Mouse (Mus musculus) lung, embryonic 16.5 days (tissue): ENCODE data around the gene Fam171a2. TPM values are rescaled to one million over a fixed set of nuclear protein-coding genes. Genes with fewer than 3 reads are reported as not detected.

Source experiments
- ATAC-seq: fragments of 200-750 bp; cut with Nextera tagmentation; 2 replicates; pipeline ENCODE4 v1.8.0; 2017; ENCODE audit warnings: low read depth, mild to moderate bottlenecking, moderate library complexity
- H3K27ac ChIP-seq: fragments of 300-500 bp; sonication (generic); 2 replicates; pipeline ENCODE4 v1.5.1; 2014; ENCODE audit warnings: mild to moderate bottlenecking, control low read depth, low read length
- H3K27me3 ChIP-seq: fragments of 300-500 bp; sonication (generic); 2 replicates; pipeline ENCODE4 v1.6.1; 2014; ENCODE audit warnings: low read depth, low read length, mixed read lengths; ENCODE audit not compliant: control insufficient read depth, insufficient read depth
- H3K36me3 ChIP-seq: fragments of 300-500 bp; sonication (generic); 2 replicates; pipeline ENCODE4 v1.6.1; 2014; ENCODE audit warnings: low read length; ENCODE audit not compliant: control insufficient read depth, insufficient read depth
- H3K4me1 ChIP-seq: fragments of 300-500 bp; sonication (generic); replicated peaks from 2 replicates; pipeline ENCODE4 v1.6.1; 2014; ENCODE audit warnings: low read length, mixed read lengths; ENCODE audit not compliant: control insufficient read depth, insufficient read depth
- H3K4me2 ChIP-seq: fragments of 300-500 bp; sonication (generic); 2 replicates; pipeline ENCODE4 v1.6.1; 2014; ENCODE audit warnings: low read depth, low read length, control low read depth
- H3K4me3 ChIP-seq: fragments of 300-500 bp; sonication (generic); 2 replicates; pipeline ENCODE4 v1.5.1; 2014; ENCODE audit warnings: mild to moderate bottlenecking, low read length, control low read depth
- H3K9ac ChIP-seq: fragments of 300-500 bp; sonication (generic); 2 replicates; pipeline ENCODE4 v1.6.1; 2014; ENCODE audit warnings: low read length, control low read depth
- H3K9me3 ChIP-seq: fragments of 300-500 bp; sonication (generic); 2 replicates; pipeline ENCODE4 v1.6.1; 2016; ENCODE audit warnings: low read length; ENCODE audit not compliant: control insufficient read depth
- WGBS: fragments of 180-500 bp; shearing (Covaris S2); extraction: QIAGEN DNeasy Blood & Tissue Kit; methylation state at CpG from one replicate; pipeline ENCODE4 v1.1.7; 2014; 5-methylcytosine and 5-hydroxymethylcytosine counted together
- polyA plus RNA-seq: library from polyadenylated mRNA; unstranded; fragments of >200 nt; fragmentation: Nextera tagmentation; extraction: Ambion mirVana; gene quantifications from 2 replicates; pipeline ENCODE4 v1.2.1, GENCODE M21; 2015

Fam171a2 gene
- polyA plus RNA-seq, 1 experiment from 2014 or later, result 3.9 TPM

DNA sequence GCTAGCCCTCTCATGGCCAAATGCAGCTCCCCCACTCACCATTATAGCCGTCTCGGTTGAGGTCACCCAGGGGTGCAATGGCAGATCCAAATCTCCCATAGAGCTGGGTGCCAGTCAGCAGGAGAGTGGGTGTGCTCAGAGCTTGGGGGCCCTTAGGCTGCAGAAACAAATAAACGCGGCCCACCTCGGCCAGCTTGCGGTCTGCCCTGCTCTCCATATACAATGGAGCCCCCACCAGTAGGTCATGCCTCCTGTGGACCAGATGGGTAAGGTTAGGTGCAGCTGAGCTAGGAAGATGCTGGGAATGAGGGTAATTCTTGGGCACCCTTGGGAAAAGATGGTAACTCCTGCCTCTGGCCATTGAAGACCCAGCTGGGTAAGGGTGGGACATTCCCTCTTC is 17.4 kb upstream of the Fam171a2 start:
- peaks cover 15% of the 10 kb centered on the region for H3K4me1 ChIP-seq
- H3K4me3 ChIP-seq, result no peak overlapping the region
- 93% methylated on average over 6 of the region's 6 CpGs for WGBS
- no peak overlapping the region for H3K27ac ChIP-seq
- no peak overlapping the region for H3K9ac ChIP-seq
- H3K4me2 ChIP-seq, result no peak overlapping the region
- no peaks in the 10 kb centered on the region for H3K27me3 ChIP-seq
- ATAC-seq, result no peak
- no peaks in the 10 kb centered on the region for H3K36me3 ChIP-seq
- no peaks in the 10 kb centered on the region for H3K9me3 ChIP-seq

DNA sequence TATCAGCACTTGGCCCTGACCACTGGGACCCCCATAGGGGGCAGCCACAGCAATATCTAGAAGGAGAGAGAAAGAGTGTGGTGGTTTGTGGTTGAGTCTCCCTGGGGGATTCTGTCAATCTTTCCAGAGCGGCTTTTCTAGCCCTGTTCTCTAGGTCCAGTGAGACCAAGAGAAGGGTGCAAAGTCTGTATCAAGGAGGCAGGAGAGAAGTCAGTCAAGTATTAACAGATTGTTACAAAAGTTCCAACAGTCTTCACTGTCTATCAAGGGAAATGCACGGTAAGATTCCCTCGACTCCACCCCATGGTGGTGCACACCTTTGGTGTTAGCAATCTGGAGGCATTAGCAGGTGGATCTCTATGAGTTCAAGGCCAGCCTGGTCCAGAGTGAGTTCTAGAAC is 14.3 kb upstream of the Fam171a2 start:
- H3K4me2 ChIP-seq, result no peak overlapping the region
- no peak overlapping the region for H3K27ac ChIP-seq
- WGBS, result 72% methylated on average over 3 of the region's 3 CpGs
- H3K27me3 ChIP-seq, result no peaks in the 10 kb centered on the region; the same call in 1 of the 2 replicates
- H3K9ac ChIP-seq, result no peak overlapping the region
- peaks cover 9% of the 10 kb centered on the region for H3K4me1 ChIP-seq
- ATAC-seq, result no peak
- H3K9me3 ChIP-seq, result no peaks in the 10 kb centered on the region
- H3K4me3 ChIP-seq, result no peak overlapping the region
- no peaks in the 10 kb centered on the region for H3K36me3 ChIP-seq

DNA sequence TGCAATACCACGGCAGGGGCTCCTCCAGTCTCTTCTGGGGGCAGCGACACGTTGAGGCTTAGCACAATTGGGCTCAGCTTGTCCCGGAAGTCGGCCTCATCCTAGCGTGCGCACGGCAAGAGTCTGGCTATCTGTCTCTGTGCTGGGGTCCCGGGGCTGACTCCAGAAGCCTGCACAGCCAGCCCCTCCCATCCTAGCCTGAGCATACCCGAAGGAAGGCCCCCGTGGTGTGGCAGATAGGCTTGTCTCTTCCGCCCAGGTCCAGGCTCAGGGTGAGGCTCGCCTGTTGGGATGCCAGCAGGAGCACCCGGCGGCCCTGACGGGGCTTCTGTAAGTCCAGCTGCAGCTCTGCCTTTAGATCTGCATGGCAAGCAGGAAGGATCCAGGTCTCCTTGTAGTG is 13.1 kb upstream of the Fam171a2 start:
- Histone ChIP-seq H3K4me2 (no peak overlapping the region), H3K9me3 (no peaks in the 10 kb centered on the region), H3K9ac (no peak overlapping the region), H3K27me3 (no peaks in the 10 kb centered on the region; the same call in 1 of the 2 replicates), H3K27ac (no peak overlapping the region), H3K4me3 (no peak overlapping the region), H3K36me3 (no peaks in the 10 kb centered on the region), H3K4me1 (peaks cover 6% of the 10 kb centered on the region; the same call in 1 of the 2 replicates)
- ATAC-seq, result no peak
- 49% methylated on average over 16 of the region's 16 CpGs for WGBS

DNA sequence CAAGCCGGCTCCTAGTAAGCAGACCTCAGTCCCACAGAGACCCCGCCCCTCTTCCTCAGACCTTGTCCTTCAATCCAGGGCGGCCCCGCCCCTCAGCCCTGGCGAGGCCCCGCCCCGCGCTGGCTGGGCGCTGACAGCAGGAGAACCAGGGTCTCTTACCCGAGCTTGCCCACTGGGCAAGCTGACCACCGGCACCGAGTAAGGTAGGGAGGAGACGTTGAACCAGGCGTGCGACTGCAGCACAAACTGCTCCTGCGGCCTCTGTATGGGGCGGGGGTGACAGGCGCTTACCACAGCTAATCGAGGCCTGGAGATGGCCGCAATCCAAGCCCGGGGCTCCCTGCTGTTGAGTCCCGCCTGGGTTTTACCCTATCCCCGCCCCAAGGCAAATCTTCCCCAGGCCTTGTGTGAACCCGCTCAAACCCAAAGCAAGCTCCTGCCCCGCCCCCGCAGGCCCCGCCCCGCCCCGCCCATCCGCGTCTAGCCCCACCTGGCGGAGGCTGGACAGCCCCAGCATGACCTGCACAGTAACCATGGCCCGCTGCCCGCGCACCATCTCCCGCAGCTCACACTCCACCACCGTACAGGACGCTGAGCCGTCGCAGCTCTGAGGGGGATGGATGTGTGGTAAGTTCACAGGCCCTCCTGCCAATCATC is 8.4 kb upstream of the Fam171a2 start:
- Histone ChIP-seq H3K4me3 (peak overlapping the region; percentile 58), H3K36me3 (no peaks in the 10 kb centered on the region), H3K9ac (peak overlapping the region; percentile 68), H3K27me3 (no peaks in the 10 kb centered on the region; the same call in 1 of the 2 replicates), H3K4me2 (peak overlapping the region; percentile 96), H3K4me1 (peaks cover 22% of the 10 kb centered on the region), H3K27ac (peak overlapping the region; percentile 65), H3K9me3 (no peaks in the 10 kb centered on the region)
- peak; percentile 94 for ATAC-seq
- under 1% methylated on average over 40 of the region's 40 CpGs for WGBS

DNA sequence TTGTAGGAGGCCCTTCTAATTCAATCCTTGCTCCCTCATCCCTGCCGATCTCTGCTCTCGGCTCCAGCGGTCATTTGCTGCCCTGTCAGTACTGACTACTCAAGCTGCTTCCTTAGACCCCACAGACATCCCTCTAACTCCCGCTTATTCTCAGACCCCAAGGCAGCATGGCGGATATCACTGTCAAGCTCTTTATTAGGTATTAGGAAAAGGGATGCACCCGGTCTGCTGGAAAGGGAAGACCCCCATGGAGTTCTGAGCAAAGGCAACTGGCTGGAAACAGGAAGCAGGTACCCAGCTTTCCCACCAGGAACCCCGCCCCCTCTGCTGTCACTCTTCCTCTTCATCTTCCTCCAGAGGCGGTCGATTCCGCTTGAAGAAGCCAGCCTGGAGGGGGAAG is 5.6 kb upstream of the Fam171a2 start:
- Histone ChIP-seq H3K4me2 (no peak overlapping the region), H3K27me3 (no peaks in the 10 kb centered on the region; the same call in 1 of the 2 replicates), H3K36me3 (no peaks in the 10 kb centered on the region), H3K27ac (no peak overlapping the region), H3K9ac (no peak overlapping the region), H3K4me3 (no peak overlapping the region), H3K4me1 (peaks cover 31% of the 10 kb centered on the region), H3K9me3 (no peaks in the 10 kb centered on the region)
- 12% methylated on average over 10 of the region's 10 CpGs for WGBS
- no peak for ATAC-seq

DNA sequence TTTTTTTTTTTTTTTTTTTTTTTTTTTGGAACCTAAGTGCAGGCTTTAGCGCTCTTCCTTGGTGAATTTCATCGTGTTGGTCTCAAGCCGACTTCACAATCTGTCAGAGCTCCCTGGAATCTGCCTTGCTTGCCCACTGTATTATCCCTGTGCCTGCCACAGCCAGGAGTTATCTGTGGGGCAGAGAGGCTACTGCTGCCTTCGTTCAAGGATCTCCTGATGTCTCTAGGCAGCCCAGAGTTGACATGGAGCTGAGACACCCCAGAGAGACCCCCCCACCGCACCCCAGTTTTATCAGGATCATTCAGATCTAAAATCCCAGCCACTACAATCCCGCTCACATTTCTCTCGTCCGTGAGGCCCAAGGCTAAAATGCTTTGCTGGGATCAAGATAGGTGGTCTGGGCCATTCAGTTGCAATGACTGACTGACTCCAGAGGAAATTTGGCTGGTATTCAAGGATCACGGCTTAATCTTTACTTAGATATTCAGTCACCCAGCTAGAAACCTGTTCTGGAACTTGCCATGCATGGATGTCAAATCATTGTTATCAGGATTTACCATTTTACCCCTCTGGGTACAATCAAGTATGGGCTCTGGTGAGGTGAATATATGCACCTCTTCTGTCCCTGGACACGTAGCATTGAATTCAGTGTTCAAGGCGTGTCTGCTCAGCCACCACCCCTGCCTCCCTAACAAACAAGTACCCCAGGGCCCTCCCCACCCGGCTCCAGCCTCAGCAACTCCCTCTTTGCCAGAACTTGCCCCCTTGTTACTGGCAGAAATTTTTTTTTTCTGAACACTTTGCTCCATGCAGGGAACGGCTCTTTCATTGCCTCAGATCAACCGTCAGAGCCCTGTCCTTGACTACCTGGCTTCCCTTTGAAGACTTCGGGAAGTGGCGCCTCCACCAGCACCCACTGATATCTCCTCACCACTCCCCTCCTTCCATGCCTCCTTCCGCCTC is 1.8 kb upstream of the Fam171a2 start:
- Histone ChIP-seq H3K36me3 (no peaks in the 10 kb centered on the region), H3K9ac (no peak overlapping the region), H3K4me3 (no peak overlapping the region), H3K27ac (no peak overlapping the region), H3K27me3 (no peaks in the 10 kb centered on the region), H3K4me2 (no peak overlapping the region), H3K9me3 (no peaks in the 10 kb centered on the region), H3K4me1 (peaks cover 42% of the 10 kb centered on the region)
- 34% methylated on average over 17 of the region's 17 CpGs for WGBS
- no peak for ATAC-seq

DNA sequence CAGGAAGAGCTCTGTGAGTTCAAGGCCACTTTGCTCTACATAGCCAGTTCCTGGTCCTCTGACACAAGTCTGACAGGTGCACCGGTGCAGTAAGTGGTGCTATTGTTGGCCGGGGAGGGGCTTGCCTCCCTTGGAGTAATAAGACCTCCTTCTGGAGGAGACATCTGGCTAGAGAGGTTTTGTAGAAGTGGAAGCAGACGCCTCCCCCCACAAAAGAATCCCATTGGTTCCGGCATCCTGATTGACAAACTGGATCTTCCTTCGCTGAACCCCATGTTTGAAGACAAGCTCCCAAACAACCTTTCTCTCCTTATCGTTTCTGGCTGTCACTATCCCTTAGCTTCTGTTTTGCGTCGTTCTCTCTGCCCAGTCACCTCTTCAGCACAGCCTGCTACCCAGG is 845 bp upstream of the Fam171a2 start:
- Histone ChIP-seq H3K27ac (no peak overlapping the region), H3K9me3 (no peaks in the 10 kb centered on the region), H3K36me3 (peaks cover 2% of the 10 kb centered on the region), H3K4me2 (no peak overlapping the region), H3K27me3 (no peaks in the 10 kb centered on the region), H3K4me1 (peaks cover 45% of the 10 kb centered on the region), H3K9ac (no peak overlapping the region), H3K4me3 (no peak overlapping the region)
- no peak for ATAC-seq
- 18% methylated on average over 8 of the region's 8 CpGs for WGBS

DNA sequence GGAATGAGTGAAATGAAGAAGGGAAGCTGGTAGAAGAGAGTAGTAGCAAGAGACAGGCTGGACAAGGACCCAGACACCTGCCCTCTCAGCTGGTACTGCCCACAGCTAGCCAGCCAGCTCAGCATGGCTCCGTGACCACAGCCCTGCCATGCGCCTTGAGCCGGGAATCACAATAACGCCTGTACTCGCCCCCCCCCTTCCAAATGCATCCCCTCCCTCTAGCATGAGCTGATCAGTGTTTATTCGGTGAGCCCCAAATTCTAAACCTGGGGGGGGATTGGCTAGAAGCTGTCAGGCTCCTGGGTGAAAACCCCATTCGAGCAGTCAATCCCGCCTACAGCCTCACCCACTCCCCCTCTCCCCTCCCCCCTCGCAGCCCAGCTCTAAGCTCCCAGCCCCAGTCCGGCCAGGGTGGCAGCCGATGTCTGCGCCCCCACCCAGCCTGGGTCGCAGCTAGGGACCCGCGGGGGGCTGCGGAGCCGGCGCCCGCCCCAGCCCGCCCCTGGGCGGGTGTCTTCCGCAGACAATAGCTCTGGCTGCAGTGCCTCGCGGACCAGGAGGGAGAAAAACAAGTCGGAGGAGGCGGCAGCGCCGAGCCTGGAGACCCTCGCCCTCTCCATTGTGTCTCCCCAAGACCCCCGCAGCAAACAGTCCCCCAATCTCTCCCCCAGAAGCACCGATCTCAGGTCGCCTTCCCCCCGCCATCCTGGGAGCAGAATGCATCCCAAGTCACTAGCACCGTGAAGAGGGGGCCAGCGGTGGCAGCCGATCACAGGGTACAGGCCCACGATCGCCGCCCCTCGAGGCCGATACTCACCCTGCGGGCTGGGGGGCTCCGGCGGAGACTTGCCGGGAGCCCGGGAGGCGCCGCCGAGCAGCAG is 661 bp downstream of the Fam171a2 start:
- Histone ChIP-seq H3K9ac (peak overlapping the region; percentile 98), H3K27me3 (no peaks in the 10 kb centered on the region), H3K4me3 (peak overlapping the region; percentile 88), H3K27ac (peak overlapping the region; percentile 89), H3K4me1 (peaks cover 42% of the 10 kb centered on the region), H3K9me3 (no peaks in the 10 kb centered on the region), H3K36me3 (peaks cover 10% of the 10 kb centered on the region), H3K4me2 (peak overlapping the region; percentile 83)
- peak; percentile 46 for ATAC-seq
- WGBS, result 1% methylated on average over 45 of the region's 49 CpGs
